Mouse (Mus musculus): ENCODE data around the gene Dner. TPM values are rescaled to one million over a fixed set of nuclear protein-coding genes. Genes with fewer than 3 reads are reported as not detected.

Dner gene
- polyA plus RNA-seq, 1 experiment from 2014 or later = 0.99 TPM

Small RNAs within 50 kb of the gene (microRNA-seq; reads per million reads assigned to microRNA genes)
- gene Mir5126 (ENCODE audit: borderline number of aligned reads) = 38.9 reads per million, percentile 55 among the genes with 10 or more reads in this experiment

Other genes with a start within 250 kb of the Dner start
- 8.7 and 9.1 TPM in 2 replicates for gene Fbxo36, start 143.6 kb upstream of the Dner start, polyA plus RNA-seq (2014; fragmentation: Nextera tagmentation; extraction: Ambion mirVana)
- 77.0 and 77.6 TPM in 2 replicates for gene Trip12, start 144.3 kb upstream of the Dner start, polyA plus RNA-seq (2014; fragmentation: Nextera tagmentation; extraction: Ambion mirVana)
- 0.07 and 0.09 TPM in 2 replicates for gene Slc16a14, start 238.9 kb upstream of the Dner start, polyA plus RNA-seq (2014; fragmentation: Nextera tagmentation; extraction: Ambion mirVana)

All from heart, embryonic 11.5 days (tissue).